Mouse (Mus musculus): ENCODE data around the gene Haspin. TPM values are rescaled to one million over a fixed set of nuclear protein-coding genes. Genes with fewer than 3 reads are reported as not detected.

Haspin gene
- total RNA-seq (2023): 10 to 100 TPM; 10.8 to 11.5 TPM

DNA sequence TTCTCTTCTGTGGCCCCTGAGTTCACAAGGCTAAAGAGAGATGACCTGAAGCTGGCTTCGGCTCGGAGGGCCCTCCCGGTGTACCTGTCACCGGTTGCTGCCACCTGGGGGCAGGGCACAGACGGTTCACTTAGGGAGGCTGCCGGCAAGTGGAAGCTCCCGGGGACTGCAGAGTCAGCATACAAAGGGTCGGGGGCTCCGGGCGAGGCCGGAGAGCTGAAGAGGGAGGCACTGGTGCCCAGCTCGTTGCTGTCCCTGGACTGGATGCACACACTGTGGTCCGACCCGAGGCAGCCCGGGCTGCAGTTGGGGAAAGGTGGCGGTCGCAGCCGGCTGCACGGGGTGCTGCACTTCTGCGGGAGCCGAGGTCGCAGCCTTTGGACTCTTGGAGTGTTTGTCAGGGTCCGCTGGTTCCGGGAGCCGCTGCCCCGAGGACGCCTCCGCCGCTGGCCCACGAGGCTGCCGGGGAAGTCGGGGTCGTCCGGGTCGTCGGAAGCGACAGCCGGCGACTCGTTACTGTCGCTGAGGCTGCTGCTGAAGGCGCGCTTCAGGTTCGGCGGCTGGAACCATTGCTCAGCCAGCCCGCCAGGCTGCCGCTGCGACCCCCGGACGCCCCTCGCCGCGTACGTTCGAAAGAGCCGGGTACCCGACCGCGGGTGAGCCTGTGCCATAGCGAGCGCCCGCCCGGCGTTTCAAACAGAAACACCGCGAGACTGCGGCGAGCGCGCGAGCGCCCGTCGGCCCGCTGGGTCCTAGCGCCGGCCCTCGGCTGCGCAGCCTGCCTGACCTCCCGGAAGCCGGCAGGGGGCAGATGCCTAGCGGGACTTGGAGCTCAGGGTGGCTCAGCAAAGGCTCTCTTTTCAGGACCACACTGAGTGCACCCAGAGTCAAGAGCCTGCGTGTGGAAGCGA is at the start of gene Haspin:
Gene Haspin (minus strand): TSS at position 704 of the 911 bp plus-strand sequence.

DNA sequence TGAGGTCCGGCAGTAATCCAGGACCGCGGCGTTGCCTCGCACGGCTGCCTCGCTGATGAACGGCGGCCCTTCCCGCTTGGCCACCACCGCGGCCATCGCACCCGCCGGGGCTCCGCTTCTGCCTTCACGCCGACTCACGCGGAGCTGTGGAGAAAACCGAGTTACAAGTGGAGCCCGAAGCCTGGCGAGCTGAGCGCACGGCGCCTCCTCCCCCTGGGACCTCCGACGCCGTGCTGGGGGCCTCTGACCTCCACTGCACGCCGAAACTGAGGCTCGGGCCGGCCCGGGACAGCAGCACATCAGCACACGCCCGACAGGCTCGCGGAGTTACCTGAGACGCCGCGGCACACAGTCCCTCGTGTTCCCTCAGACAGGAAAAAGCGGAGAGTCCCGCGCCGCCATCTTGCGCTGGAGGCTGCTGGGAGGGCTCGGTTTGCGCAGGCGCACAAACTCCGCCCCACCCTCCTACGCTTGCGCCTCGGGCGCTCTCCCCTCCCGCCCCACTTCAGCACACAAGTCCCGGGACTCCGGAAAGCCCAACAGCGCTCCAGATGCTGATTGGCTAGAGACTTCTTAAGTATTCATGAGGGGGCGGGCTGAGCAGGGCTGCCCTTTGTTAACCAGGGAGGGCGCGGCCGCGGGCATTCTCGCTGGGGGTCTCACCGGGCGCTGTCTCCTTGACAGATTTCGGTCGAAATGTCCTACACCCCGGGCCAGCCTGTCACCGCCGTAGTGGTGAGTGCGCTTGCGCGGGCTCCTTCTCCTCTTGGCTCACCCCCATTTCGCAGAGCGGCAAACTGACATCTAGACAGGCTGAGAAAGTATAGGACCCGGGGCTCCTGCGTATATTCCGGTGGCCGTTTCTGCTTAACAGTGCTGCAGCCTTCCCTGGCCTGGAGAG is 38.8 kb upstream of the Haspin start, which contains the start of the genes Emc6 and Tax1bp3:
Gene Emc6 (minus strand): TSS at position 430 of the 901 bp plus-strand sequence.
Gene Tax1bp3 (plus strand): TSS at position 476 of the 901 bp plus-strand sequence.

DNA sequence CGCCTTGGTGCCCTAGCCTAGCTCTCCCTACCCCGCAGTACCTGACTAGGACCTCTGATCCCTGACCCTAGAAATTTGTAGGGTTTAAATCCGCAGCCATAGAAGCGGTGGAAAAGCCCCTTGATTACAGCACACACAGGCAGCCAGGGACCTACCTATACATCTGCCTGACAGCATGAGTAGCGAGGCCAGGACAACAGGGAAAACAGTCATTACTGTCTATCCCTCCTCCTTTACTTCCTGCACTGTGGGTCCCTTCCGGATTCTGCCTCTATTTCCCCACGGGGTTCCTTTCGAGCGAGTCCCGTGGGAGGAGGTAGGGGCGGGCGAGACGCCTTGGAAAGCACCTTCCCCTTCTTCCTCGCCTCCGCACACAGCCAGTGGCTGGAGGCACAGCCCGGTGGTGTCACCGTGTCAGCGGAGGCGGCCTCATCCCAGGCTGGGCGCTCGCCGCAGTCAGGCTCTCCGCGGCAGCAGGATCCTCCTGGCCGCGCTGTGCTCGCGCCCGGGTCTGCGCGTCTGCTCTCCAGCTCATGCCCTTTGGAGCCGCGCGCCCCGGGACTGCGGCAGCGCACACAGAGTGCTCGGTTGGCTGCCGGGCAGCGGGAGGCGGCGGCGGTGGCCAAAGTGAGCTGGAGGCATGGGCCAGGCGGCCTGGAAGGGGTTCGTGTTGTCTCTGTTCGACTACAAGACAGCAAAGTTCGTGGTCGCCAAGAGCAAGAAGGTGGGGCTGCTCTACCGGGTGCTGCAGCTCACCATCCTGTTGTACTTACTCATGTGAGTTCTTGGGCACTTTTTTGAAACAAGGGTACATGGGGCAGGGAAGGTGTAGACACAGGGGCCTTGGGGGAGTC is 22.1 kb upstream of the Haspin start, which contains the start of gene P2rx5:
Gene P2rx5 (plus strand): TSS at position 465 of the 854 bp plus-strand sequence.

DNA sequence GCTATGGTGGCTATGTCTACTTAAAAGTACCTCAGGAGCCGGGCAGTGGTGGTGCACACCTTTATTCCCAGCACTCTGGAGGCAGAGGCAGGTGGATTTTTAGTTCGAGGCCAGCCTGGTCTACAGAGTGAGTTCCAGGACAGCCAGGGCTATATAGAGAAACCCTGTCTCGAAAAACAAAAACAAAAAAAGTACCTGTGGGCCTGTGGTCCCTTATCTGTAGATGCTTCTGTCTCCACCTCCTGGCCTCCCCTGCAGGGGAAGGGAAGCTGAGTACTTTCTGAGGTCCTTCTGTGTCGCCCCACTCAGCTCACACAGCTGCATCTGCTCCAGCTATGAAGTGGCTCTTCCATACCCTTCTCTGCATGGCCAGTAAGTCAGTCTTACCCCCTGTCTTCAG is 47.8 kb downstream of the Haspin start, which contains the start of gene Itgae:
Gene Itgae (plus strand): TSS at position 301 of the 400 bp plus-strand sequence.

Other genes starting within 250 kb of the Haspin start
- gene Atp2a3, start 177.1 kb downstream of the Haspin start, total RNA-seq (2023): 100 to 1,000 TPM; 277 to 294 TPM
- gene P2rx1, start 139.2 kb downstream of the Haspin start, total RNA-seq (2023): 10 to 100 TPM; 10.9 to 12.9 TPM
- 1 to 10 TPM; 4.7 to 5.5 TPM for gene Camkk1, start 119.3 kb downstream of the Haspin start, total RNA-seq (2023)
- gene Ncbp3, start 90.5 kb downstream of the Haspin start, total RNA-seq (2023): 10 to 100 TPM; 10.5 to 12.5 TPM
- not detected for gene Itgae, start 47.7 kb downstream of the Haspin start, total RNA-seq (2023)
- not detected for gene P2rx5, start 22.1 kb upstream of the Haspin start, total RNA-seq (2023)
- 10 to 100 TPM; 18.8 to 20.9 TPM for gene Emc6, start 38.7 kb upstream of the Haspin start, total RNA-seq (2023)
- 10 to 100 TPM; 13.7 to 17.6 TPM for gene Tax1bp3, start 38.8 kb upstream of the Haspin start, total RNA-seq (2023)
- gene Ctns, start 60.7 kb upstream of the Haspin start, total RNA-seq (2023): 10 to 100 TPM; 17.5 to 18.2 TPM
- gene Shpk, start 61.2 kb upstream of the Haspin start, total RNA-seq (2023): 1 to 10 TPM; 1.3 to 1.8 TPM
- not detected for gene Trpv1, start 96.0 kb upstream of the Haspin start, total RNA-seq (2023)
- gene Trpv3, start 129.1 kb upstream of the Haspin start, total RNA-seq (2023): not detected
- not detected for gene Aspa, start 191.3 kb upstream of the Haspin start, total RNA-seq (2023)
- not detected for gene Gm49340, start 191.4 kb upstream of the Haspin start, total RNA-seq (2023)
- gene Spata22, start 191.4 kb upstream of the Haspin start, total RNA-seq (2023): not detected
- gene Olfr20, start 212.5 kb upstream of the Haspin start, total RNA-seq (2023): not detected
- not detected for gene Olfr376, start 233.0 kb upstream of the Haspin start, total RNA-seq (2023)